Mouse (Mus musculus): Measurements from ENCODE around the gene Ppfibp1. TPM values are rescaled to one million over a fixed set of nuclear protein-coding genes. Genes with fewer than 3 reads are reported as not detected.

Ppfibp1 gene
- polyA plus RNA-seq, 1 experiment from 2014 or later = 22.5 TPM

DNA sequence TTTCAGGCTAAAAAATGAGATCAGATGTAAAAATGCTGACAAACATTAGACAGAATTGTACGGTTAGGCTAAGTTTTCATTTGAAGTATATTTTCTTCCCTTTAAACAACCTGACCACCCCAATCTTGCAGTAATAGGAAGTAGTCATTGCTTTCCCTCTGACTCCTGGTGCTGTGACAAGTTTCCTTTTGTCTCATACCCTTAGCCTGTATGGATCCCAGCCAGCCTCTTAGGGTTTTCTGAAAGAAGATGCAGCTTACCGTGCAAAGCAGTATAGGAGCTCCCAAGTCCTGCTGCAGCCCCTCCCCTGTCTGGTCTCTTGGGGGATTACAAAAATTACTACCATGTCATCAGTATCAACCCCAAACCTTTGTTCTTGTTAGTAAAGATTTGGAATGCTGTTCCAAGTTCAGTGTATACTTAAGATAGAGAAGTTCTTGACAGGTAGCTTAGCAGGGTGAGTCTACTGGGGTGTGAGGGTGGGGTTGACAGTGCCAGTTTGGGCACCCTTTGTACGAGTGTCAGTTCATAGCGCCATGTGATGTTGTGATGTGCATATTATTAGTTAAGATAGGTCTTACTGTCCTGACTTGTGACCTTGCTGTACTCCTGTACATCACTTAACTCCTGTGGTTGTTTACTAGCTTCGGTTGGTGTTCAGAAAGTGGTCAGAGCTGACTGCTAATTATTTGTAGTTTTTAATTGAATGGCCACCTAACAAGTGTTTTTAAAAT, 18.9 kb downstream of the Ppfibp1 start:
- Histone ChIP-seq H3K9ac (no peak overlapping the region), H3K4me3 (no peak overlapping the region), H3K4me1 (no peaks in the 10 kb centered on the region), H3K27me3 (replicated peaks) (no peaks in the 10 kb centered on the region), H3K9me3 (no peaks in the 10 kb centered on the region), H3K36me3 (no peaks in the 10 kb centered on the region), H3K4me2 (replicated peaks) (no peak overlapping the region), H3K27ac (no peak overlapping the region)
- ATAC-seq (ENCODE audit: low FRiP score, low read depth) = no peak
- 83% methylated on average over 5 of the region's 5 CpGs for WGBS

DNA sequence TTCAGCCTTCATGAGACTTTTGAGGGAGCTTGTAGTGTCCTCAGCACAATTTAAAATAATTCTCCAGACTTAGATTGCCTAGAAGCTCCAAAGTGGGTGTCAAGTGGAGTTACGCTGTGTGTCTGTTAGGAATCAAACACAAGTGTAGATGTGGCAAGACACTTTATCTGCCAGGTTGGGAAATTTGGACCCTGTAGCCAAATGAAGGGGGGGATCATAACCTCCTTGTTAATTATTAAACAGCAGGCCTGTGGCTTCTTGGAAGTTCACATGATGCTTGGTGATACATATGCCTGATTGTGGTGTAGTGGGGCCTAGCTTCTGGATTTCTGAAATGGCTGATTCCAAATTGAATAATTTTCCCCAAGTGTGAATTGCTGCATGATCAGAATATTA, 19.5 kb downstream of the Ppfibp1 start:
- no peak overlapping the region for H3K9ac ChIP-seq
- no peak overlapping the region for H3K27ac ChIP-seq
- no peak for ATAC-seq (ENCODE audit: low FRiP score, low read depth)
- no peaks in the 10 kb centered on the region for H3K27me3 ChIP-seq (replicated peaks)
- H3K36me3 ChIP-seq = no peaks in the 10 kb centered on the region
- no peak overlapping the region for H3K4me3 ChIP-seq
- H3K4me1 ChIP-seq = peaks cover under 1% of the 10 kb centered on the region
- no peak overlapping the region for H3K4me2 ChIP-seq (replicated peaks)
- WGBS = 96% methylated on average over 1 of the region's 1 CpGs
- no peaks in the 10 kb centered on the region for H3K9me3 ChIP-seq

DNA sequence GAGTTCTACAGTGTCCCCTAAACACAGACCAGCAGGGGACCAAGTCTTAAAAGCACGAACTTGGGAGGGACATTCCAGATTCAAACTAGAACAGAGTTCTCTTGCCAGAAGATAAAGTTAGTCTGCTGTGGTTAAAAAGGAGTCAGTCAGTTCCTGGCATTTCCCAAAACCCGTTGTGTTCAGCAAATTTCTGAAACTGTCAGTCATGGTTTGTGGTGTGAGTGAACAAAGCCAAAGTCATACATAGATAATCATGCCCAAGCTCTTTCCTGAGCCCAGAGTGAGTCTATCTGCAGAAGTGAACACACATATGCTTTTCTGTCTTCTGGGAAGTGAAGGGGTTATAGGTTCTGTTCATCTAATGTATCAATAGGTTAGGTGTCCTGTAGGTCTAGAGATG, 20.5 kb downstream of the Ppfibp1 start:
- Histone ChIP-seq H3K36me3 (no peaks in the 10 kb centered on the region), H3K27ac (no peak overlapping the region), H3K9ac (no peak overlapping the region), H3K4me1 (peaks cover 8% of the 10 kb centered on the region), H3K9me3 (no peaks in the 10 kb centered on the region), H3K4me2 (replicated peaks) (no peak overlapping the region), H3K4me3 (no peak overlapping the region), H3K27me3 (replicated peaks) (no peaks in the 10 kb centered on the region)
- 75% methylated on average over 2 of the region's 2 CpGs for WGBS
- ATAC-seq (ENCODE audit: low FRiP score, low read depth) = no peak

DNA sequence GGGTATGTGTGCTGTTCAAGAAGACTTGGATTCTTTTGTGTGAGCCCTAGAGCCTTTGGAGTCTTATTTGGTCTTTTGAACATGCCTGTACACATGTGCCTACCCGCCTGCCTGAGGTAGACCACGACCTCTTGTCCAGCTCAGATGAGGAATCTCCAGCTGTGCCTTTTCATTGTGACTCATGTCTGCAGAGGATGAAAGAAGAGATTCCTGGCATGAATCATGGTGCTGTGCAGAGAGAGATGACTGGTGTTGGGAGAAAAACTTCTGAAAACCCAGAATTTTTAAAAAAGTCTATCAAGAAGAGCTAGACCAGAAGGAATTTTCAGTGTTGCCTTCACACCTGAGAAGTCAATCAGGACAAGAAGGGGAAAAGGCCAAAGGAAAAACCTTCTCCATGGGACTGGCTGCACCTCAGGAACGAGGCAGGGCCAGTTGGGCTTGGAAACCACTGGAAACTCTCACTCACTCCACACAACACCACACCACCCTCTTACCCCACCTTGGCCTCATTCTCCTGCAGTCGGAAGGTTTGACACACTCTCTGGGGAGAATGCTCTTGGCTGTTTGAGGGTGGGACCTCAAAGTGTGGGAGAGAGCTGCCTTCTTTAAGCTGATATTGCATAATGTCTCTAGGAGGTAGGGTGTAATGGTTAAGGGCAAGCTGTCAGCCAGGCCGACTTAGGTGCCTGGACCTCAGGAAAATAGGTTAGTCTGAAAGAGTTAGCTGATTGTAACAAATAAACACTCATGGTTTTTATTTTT, 21.6 kb downstream of the Ppfibp1 start:
- no peaks in the 10 kb centered on the region for H3K27me3 ChIP-seq (replicated peaks)
- no peaks in the 10 kb centered on the region for H3K36me3 ChIP-seq
- no peak for ATAC-seq (ENCODE audit: low FRiP score, low read depth)
- H3K9me3 ChIP-seq = no peaks in the 10 kb centered on the region
- H3K27ac ChIP-seq = no peak overlapping the region
- 84% methylated on average over 5 of the region's 5 CpGs for WGBS
- H3K9ac ChIP-seq = no peak overlapping the region
- no peak overlapping the region for H3K4me3 ChIP-seq
- no peak overlapping the region for H3K4me2 ChIP-seq (replicated peaks)
- H3K4me1 ChIP-seq = peaks cover 8% of the 10 kb centered on the region

DNA sequence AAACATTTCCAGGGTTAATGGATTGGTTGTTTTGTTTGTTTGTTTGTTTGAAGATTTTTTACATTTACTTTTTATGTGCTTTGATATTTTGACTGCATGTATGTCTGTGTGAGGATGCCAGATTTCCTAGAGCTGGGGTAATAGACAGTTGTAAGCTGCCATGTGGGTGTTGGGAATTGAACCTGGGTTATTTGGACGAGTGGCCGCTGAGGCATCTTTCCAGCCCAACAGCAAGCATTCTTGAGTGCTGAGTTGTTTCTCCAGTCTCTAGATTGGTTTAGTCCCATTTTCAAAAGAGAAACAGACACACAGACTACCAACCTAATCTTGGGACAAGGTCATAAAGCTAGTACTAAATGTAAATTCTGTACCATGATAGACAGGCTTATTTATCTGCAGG, 22.5 kb downstream of the Ppfibp1 start:
- no peaks in the 10 kb centered on the region for H3K9me3 ChIP-seq
- H3K27ac ChIP-seq = no peak overlapping the region
- peaks cover 8% of the 10 kb centered on the region for H3K4me1 ChIP-seq
- no peak for ATAC-seq (ENCODE audit: low FRiP score, low read depth)
- H3K36me3 ChIP-seq = no peaks in the 10 kb centered on the region
- H3K9ac ChIP-seq = no peak overlapping the region
- WGBS = 83% methylated on average over 2 of the region's 2 CpGs
- H3K4me3 ChIP-seq = no peak overlapping the region
- H3K27me3 ChIP-seq (replicated peaks) = no peaks in the 10 kb centered on the region
- no peak overlapping the region for H3K4me2 ChIP-seq (replicated peaks)

DNA sequence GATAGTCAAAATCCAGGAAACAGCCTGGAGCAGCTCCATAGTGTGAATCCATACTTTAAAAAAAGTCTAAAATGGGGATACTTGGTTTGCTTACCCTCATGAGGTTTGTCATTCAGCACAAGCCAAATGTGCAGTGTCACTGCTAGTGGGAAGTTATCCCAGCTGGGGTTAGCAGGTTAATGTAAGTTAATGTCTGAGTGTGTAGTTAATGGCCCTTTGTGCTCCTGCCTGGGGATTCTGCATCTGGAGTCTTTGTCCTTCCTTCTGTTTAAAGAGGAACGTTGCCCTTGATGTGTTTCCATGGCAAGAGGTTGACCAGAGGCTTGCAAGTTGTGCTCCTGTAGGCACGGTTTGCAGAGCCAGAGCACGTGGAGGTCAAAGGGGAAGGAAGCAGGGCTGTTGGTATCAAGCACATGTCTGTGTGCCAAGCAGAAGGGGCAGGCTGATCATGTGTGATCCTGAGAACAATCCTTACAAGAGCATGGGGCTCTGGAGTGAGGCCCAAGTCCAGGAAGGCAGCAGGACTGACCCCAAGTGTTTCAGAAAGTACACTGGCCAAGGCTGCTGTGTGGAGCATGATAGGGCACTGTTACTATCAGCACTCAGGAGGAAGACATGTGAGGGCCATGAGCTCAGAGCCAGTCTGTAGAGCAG, 24.7 kb downstream of the Ppfibp1 start:
- no peak for ATAC-seq (ENCODE audit: low FRiP score, low read depth)

DNA sequence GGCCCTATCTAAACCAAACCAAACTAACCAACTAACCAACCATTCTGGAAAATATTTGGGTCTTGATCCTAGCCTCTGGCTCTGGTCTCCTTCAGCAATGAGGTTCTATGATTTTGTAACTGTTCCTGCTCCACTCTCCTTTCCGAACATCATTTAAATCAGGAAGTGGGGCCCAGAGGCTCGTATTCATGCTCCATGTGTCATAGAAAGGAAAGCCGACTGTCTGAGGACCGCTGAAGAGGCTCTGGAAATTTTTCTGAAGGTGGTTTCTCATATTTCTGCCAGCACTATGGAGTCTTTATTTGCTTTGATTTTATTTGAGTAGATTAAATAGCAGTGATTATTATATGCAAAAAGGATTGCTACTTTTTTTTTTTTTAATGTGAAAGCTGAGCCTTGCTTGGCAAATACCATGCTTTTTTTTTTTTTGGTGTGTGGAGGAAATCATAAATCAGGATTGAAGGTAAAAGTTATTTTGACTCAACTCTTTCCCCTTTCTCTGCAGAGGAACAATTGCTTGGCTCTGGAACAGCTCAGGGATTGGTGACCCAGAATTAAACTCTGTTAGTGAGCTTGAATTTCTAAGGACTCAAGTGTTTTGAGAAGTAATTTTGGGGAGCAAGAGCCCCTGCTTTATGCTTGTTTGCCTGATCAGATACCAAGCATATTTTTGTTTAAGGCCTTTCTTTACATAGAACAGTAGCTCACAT, 25.4 kb downstream of the Ppfibp1 start:
- Histone ChIP-seq H3K36me3 (no peaks in the 10 kb centered on the region), H3K4me2 (replicated peaks) (no peak overlapping the region), H3K27me3 (replicated peaks) (no peaks in the 10 kb centered on the region), H3K9ac (no peak overlapping the region), H3K4me3 (no peak overlapping the region), H3K4me1 (peaks cover 8% of the 10 kb centered on the region), H3K9me3 (no peaks in the 10 kb centered on the region), H3K27ac (no peak overlapping the region)
- 65% methylated on average over 4 of the region's 4 CpGs for WGBS
- ATAC-seq (ENCODE audit: low FRiP score, low read depth) = no peak

More for the DNA sequence above, 24.7 kb downstream of the Ppfibp1 start:
- Histone ChIP-seq H3K4me1 (peaks cover 8% of the 10 kb centered on the region), H3K4me3 (no peak overlapping the region), H3K9me3 (no peaks in the 10 kb centered on the region), H3K4me2 (replicated peaks) (no peak overlapping the region), H3K27ac (no peak overlapping the region), H3K27me3 (replicated peaks) (no peaks in the 10 kb centered on the region), H3K36me3 (no peaks in the 10 kb centered on the region), H3K9ac (no peak overlapping the region)
- WGBS = 8% methylated on average over 3 of the region's 3 CpGs

DNA sequence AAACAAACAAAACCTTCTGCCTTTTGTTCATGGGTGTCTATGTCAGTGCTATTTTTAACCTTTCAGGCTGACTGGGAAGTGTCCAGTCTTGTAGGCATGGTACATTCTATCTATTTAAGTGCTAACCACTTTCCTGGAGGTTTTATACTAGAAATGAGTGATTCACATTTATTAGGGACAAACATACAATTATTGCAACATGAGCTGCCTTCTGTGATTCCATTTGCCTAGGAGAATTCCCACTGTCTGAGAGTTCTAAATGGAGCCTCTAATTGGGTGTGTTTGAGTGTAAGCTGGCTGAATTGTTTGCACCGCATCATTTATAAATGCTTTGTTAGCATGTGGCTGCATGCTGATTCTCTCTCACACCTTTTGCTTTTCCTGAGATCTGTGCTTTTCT, 27.5 kb downstream of the Ppfibp1 start:
- H3K36me3 ChIP-seq = no peaks in the 10 kb centered on the region
- no peak for ATAC-seq (ENCODE audit: low FRiP score, low read depth)
- no peak overlapping the region for H3K4me2 ChIP-seq (replicated peaks)
- H3K27me3 ChIP-seq (replicated peaks) = no peaks in the 10 kb centered on the region
- no peaks in the 10 kb centered on the region for H3K9me3 ChIP-seq
- H3K9ac ChIP-seq = no peak overlapping the region
- H3K4me3 ChIP-seq = no peak overlapping the region
- peaks cover 8% of the 10 kb centered on the region for H3K4me1 ChIP-seq
- WGBS = 85% methylated on average over 1 of the region's 1 CpGs
- no peak overlapping the region for H3K27ac ChIP-seq

DNA sequence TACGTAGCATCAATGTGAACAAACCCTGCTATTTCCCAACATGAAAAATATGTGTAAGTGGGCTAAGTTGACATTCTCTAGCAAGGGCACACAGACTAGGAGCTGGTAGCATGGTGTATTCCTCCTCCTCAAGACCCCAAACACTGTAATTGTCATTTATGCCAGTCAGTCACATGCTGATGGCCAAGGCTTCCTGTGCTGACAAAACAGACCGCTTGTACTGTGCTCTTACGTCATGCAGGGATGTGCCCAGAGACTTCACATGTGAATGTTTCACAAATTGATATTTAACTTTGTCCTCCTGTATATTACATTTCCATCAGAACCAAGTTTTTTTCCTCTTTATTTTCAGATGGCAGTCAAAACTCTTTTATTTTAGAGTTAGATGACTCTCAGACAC, 29.1 kb downstream of the Ppfibp1 start:
- Histone ChIP-seq H3K9me3 (no peaks in the 10 kb centered on the region), H3K9ac (no peak overlapping the region), H3K36me3 (no peaks in the 10 kb centered on the region), H3K4me3 (no peak overlapping the region), H3K4me2 (replicated peaks) (no peak overlapping the region), H3K4me1 (peaks cover 8% of the 10 kb centered on the region), H3K27ac (no peak overlapping the region), H3K27me3 (replicated peaks) (no peaks in the 10 kb centered on the region)
- ATAC-seq (ENCODE audit: low FRiP score, low read depth) = no peak
- 83% methylated on average over 3 of the region's 3 CpGs for WGBS

DNA sequence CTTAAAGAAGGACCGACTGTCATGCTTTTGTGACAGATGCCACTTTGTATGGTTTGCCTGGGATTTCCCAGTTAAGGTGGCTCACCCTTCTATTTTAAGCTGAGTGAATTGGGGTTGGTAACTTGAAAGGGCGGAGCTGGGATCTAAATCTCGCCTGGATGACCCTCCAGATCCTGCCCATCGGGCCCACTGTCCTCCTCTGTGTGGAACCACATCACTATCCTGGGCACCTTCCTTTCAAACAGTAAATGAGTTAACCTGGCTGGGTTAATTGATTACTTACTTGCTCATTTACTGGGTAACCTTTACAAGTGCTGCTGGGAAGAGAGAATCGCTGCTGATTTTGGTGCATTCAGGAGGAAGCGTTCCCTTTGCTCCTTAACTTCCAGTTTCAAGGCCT, 30.1 kb downstream of the Ppfibp1 start:
- Histone ChIP-seq H3K4me3 (no peak overlapping the region), H3K4me1 (peaks cover 2% of the 10 kb centered on the region), H3K9ac (no peak overlapping the region), H3K4me2 (replicated peaks) (no peak overlapping the region), H3K9me3 (no peaks in the 10 kb centered on the region), H3K27me3 (replicated peaks) (no peaks in the 10 kb centered on the region), H3K27ac (no peak overlapping the region), H3K36me3 (no peaks in the 10 kb centered on the region)
- 88% methylated on average over 6 of the region's 6 CpGs for WGBS
- ATAC-seq (ENCODE audit: low FRiP score, low read depth) = no peak

DNA sequence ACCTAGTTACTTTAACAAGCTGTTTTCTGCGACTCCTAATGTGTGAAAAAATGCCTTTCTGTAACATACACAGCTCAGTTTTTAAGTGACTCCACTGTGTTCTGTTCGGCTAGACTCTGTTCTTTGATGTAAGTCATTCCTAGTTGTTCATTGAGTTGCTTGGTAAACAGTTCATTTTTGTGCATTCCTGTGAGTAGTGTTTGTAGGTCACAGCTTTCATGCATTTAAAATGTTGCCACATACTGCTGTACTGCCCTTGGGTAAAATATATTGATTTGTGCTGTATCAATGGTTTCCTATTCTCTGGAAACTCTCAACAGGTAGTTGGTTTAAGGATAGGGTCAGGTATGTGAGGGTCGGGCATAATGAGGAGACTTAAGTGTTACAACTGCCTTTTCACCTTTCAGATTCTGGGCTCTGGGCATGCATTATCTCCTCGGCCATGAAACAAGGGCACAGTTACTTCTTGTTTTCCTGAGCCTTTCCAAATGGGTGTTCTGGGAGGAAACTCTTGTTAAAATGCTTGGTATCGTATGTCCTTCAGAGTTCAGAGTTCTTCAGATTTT, 38.2 kb downstream of the Ppfibp1 start:
- 82% methylated on average over 5 of the region's 5 CpGs for WGBS

DNA sequence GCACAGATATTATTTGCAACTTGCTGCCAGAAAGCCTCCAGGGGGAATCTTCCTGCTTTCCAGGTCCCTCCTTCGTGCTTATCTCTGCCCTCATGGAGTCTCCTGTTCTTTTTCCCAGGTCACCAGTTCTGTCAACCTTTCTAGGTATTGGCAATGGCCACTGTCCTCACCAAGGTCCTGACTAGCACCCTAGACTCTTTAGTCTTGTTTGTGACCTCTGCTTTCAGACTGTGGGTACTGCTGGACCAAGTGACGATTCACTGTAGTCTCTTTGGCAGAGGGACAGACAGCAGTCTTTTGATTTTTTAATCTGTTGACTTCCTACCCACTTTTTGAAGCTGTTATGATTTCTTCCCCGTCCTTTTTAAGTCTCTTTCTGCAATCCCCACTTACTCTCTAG, 39.8 kb downstream of the Ppfibp1 start:
- H3K4me3 ChIP-seq = no peak overlapping the region
- H3K4me2 ChIP-seq (replicated peaks) = no peak overlapping the region
- H3K9ac ChIP-seq = no peak overlapping the region
- no peak overlapping the region for H3K27ac ChIP-seq
- WGBS = 66% methylated on average over 3 of the region's 3 CpGs
- H3K9me3 ChIP-seq = no peaks in the 10 kb centered on the region
- H3K36me3 ChIP-seq = no peaks in the 10 kb centered on the region
- no peaks in the 10 kb centered on the region for H3K27me3 ChIP-seq (replicated peaks)
- ATAC-seq (ENCODE audit: low FRiP score, low read depth) = no peak
- peaks cover 11% of the 10 kb centered on the region; the same call in 1 of the 2 replicates for H3K4me1 ChIP-seq

More for the DNA sequence above, 38.2 kb downstream of the Ppfibp1 start:
- H3K4me3 ChIP-seq = no peak overlapping the region
- no peaks in the 10 kb centered on the region for H3K27me3 ChIP-seq (replicated peaks)
- no peaks in the 10 kb centered on the region for H3K36me3 ChIP-seq
- H3K27ac ChIP-seq = no peak overlapping the region
- H3K9me3 ChIP-seq = no peaks in the 10 kb centered on the region
- H3K4me2 ChIP-seq (replicated peaks) = no peak overlapping the region
- no peak for ATAC-seq (ENCODE audit: low FRiP score, low read depth)
- peaks cover 11% of the 10 kb centered on the region; the same call in 1 of the 2 replicates for H3K4me1 ChIP-seq
- H3K9ac ChIP-seq = no peak overlapping the region

Measured in neural tube, embryonic 12.5 days (tissue).